Mouse (Mus musculus): ENCODE measurements at regions not wholly inside any gene's neighbourhood (a gene's known extent, or its start where the extent isn't known, plus 50 kb on each side); places are given as distances from the start of the nearest gene placed in this dataset.

- H3K9me3 ChIP-seq: no peaks in the 10 kb centered on the region
- no peak overlapping the region for H3K4me2 ChIP-seq
- H3K36me3 ChIP-seq: no peaks in the 10 kb centered on the region
- H3K4me1 ChIP-seq: no peaks in the 10 kb centered on the region
- no peak overlapping the region for H3K27ac ChIP-seq
- H3K9ac ChIP-seq: no peak overlapping the region
- WGBS: 75% methylated on average over 9 of the region's 9 CpGs
- ATAC-seq (ENCODE audit: insufficient number of reproducible peaks, low FRiP score, low TSS enrichment, low read depth): no peak
- H3K27me3 ChIP-seq: no peaks in the 10 kb centered on the region
- H3K4me3 ChIP-seq: no peak overlapping the region
These were observed 359.7 kb downstream of the Plk2 start for GRCm38 (mm10) chr13:110754548-110754947.

DNA sequence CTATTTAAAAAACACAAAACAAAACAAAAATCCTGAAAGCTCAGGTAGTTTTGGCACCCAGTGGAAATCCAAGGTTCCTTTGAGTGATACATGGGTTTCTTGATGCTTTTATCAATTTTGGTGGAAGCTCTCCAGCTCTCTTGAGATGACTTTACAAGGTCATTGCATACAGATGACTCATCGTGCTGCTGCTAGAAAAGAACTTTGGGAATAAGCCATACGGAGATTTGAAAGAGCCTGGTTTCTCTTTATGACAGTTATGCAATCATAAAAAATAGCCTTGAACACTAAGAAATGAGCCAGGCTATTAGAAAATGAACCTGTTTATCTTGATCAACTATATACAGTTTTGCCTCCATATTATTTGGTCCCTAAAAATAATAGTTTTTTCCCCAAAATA, 362.0 kb downstream of the Plk2 start:
- H3K27ac ChIP-seq: no peak overlapping the region
- no peak for ATAC-seq (ENCODE audit: insufficient number of reproducible peaks, low FRiP score, low TSS enrichment, low read depth)
- 41% methylated on average over 2 of the region's 2 CpGs for WGBS
- H3K9ac ChIP-seq: no peak overlapping the region
- H3K27me3 ChIP-seq: no peaks in the 10 kb centered on the region
- H3K4me3 ChIP-seq: no peak overlapping the region
- no peak overlapping the region for H3K4me2 ChIP-seq
- no peaks in the 10 kb centered on the region for H3K4me1 ChIP-seq
- no peaks in the 10 kb centered on the region for H3K9me3 ChIP-seq
- H3K36me3 ChIP-seq: no peaks in the 10 kb centered on the region

DNA sequence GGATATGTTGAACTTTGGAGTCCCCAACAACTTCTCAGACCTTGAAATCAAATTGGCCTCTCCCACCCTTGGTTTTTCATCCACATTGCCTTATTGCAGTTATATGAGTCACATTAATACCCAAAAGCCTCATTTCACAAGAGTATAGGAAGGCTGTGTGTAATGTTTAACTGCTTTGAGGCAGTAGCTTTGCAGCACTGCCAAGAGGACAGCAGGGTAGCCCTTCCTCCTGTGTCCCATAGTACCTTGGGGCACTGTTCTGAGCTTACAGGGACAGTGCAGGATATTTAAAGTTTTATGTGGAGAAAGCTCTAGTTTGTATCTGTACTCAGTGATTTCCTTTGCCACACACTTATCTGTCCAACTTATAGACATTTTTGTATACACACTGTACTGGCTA, 374.4 kb downstream of the Plk2 start:
- Histone ChIP-seq H3K4me3 (no peak overlapping the region), H3K27ac (no peak overlapping the region), H3K9me3 (no peaks in the 10 kb centered on the region), H3K27me3 (no peaks in the 10 kb centered on the region), H3K36me3 (no peaks in the 10 kb centered on the region), H3K4me1 (no peaks in the 10 kb centered on the region), H3K4me2 (no peak overlapping the region), H3K9ac (no peak overlapping the region)
- ATAC-seq (ENCODE audit: insufficient number of reproducible peaks, low FRiP score, low TSS enrichment, low read depth): peak; percentile 52; the same call in 1 of the 2 replicates

DNA sequence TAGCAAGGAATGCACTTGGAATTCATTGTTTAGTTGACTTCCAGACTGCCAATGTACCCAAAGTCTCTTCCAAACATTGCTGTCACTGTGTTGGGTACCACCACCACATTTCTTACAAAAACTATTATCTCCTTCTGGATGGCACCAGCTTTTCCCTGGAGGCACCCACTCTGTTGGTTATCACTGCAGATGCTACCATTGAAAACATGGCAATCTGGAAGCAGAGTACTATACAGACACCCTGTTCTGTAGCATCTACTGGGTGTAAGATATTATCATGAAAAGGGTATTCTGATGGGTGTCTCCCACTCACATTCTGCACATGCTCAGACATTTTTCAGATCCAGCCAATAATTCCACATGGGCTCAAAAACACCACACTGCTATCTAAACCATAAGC, 380.4 kb downstream of the Plk2 start:
- no peaks in the 10 kb centered on the region for H3K9me3 ChIP-seq
- no peak overlapping the region for H3K4me3 ChIP-seq
- H3K4me1 ChIP-seq: no peaks in the 10 kb centered on the region
- H3K27ac ChIP-seq: no peak overlapping the region
- ATAC-seq (ENCODE audit: insufficient number of reproducible peaks, low FRiP score, low TSS enrichment, low read depth): no peak
- H3K9ac ChIP-seq: no peak overlapping the region
- no peak overlapping the region for H3K4me2 ChIP-seq
- no peaks in the 10 kb centered on the region for H3K27me3 ChIP-seq
- no peaks in the 10 kb centered on the region for H3K36me3 ChIP-seq

DNA sequence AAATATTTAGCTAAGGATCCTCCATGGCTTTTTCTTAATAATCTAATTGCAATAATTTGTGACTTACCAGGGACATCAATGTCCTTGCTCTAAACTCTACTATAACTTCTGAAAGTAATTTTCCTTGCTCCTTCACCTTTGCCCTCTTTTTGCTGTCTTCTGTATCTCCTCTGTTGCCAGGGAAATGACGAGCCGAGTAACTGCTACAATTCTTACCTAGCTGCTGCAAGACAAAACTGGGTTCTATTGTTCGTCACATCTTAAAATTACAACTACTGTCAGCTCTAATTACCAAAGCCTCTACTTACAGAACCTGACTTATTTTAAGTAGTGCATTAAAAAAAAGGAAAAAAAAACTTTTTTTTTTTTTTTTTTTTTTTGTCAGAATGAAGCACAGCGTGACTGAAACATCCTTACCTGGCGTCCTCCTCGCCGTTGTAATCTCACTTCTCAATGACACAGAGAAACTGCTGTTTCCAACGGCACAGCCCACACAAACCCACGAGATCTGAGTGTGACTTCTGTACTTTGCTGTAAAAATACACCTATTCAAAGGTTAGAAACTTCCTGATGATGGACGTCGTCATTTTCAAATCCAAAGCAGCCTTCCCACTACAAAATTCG, 389.4 kb downstream of the Plk2 start:
- Histone ChIP-seq H3K9me3 (no peaks in the 10 kb centered on the region), H3K4me2 (no peak overlapping the region), H3K36me3 (no peaks in the 10 kb centered on the region), H3K9ac (no peak overlapping the region), H3K4me1 (no peaks in the 10 kb centered on the region), H3K27ac (no peak overlapping the region), H3K27me3 (no peaks in the 10 kb centered on the region), H3K4me3 (no peak overlapping the region)
- no peak for ATAC-seq (ENCODE audit: insufficient number of reproducible peaks, low FRiP score, low TSS enrichment, low read depth)
- 53% methylated on average over 12 of the region's 12 CpGs for WGBS

DNA sequence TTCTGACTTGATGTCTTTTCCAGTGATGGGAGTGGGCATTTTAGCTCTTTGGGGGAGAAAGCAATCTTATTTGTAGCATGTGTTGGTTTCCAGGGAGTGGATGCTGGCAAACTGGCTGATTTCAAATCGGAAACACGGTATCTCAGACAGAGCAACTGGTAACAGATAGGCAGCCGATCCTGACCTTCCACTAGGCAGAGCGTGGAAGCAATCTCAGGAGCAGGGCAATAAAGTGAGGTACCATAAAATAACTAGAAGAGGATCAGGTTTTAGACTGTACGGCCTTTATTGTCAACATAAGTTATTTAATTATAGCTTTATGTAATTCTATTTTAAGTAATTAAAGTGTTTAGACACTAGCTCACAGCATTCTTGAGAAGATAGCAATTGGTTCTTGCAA, 390.0 kb downstream of the Plk2 start:
- no peak for ATAC-seq (ENCODE audit: insufficient number of reproducible peaks, low FRiP score, low TSS enrichment, low read depth)
- H3K27ac ChIP-seq: no peak overlapping the region
- no peaks in the 10 kb centered on the region for H3K36me3 ChIP-seq
- 32% methylated on average over 5 of the region's 5 CpGs for WGBS
- H3K4me2 ChIP-seq: no peak overlapping the region
- H3K4me1 ChIP-seq: no peaks in the 10 kb centered on the region
- H3K9me3 ChIP-seq: no peaks in the 10 kb centered on the region
- H3K27me3 ChIP-seq: no peaks in the 10 kb centered on the region
- H3K4me3 ChIP-seq: no peak overlapping the region
- H3K9ac ChIP-seq: no peak overlapping the region

- no peaks in the 10 kb centered on the region for H3K4me1 ChIP-seq
- no peak overlapping the region for H3K9ac ChIP-seq
- H3K36me3 ChIP-seq: no peaks in the 10 kb centered on the region
- H3K4me3 ChIP-seq: no peak overlapping the region
- no peak overlapping the region for H3K27ac ChIP-seq
- ATAC-seq (ENCODE audit: insufficient number of reproducible peaks, low FRiP score, low TSS enrichment, low read depth): no peak
- WGBS: 59% methylated on average over 7 of the region's 7 CpGs
- H3K9me3 ChIP-seq: no peaks in the 10 kb centered on the region
- H3K27me3 ChIP-seq: no peaks in the 10 kb centered on the region
- no peak overlapping the region for H3K4me2 ChIP-seq
These were observed 403.5 kb downstream of the Plk2 start for GRCm38 (mm10) chr13:110798313-110798712.

GRCm38 (mm10) chr13:110802841-110803240, 408.0 kb downstream of the Plk2 start:
- H3K9me3 ChIP-seq: no peaks in the 10 kb centered on the region
- no peak overlapping the region for H3K4me3 ChIP-seq
- no peaks in the 10 kb centered on the region for H3K36me3 ChIP-seq
- H3K4me1 ChIP-seq: no peaks in the 10 kb centered on the region
- no peak overlapping the region for H3K9ac ChIP-seq
- H3K27me3 ChIP-seq: no peaks in the 10 kb centered on the region
- H3K27ac ChIP-seq: no peak overlapping the region
- 43% methylated on average over 6 of the region's 6 CpGs for WGBS
- no peak overlapping the region for H3K4me2 ChIP-seq
- ATAC-seq (ENCODE audit: insufficient number of reproducible peaks, low FRiP score, low TSS enrichment, low read depth): no peak

GRCm38 (mm10) chr13:110812401-110812800, 417.6 kb downstream of the Plk2 start:
- 54% methylated on average over 6 of the region's 6 CpGs for WGBS
- no peak overlapping the region for H3K4me3 ChIP-seq
- no peaks in the 10 kb centered on the region for H3K4me1 ChIP-seq
- no peaks in the 10 kb centered on the region for H3K36me3 ChIP-seq
- H3K4me2 ChIP-seq: no peak overlapping the region
- no peaks in the 10 kb centered on the region for H3K27me3 ChIP-seq
- H3K27ac ChIP-seq: no peak overlapping the region
- no peak overlapping the region for H3K9ac ChIP-seq
- H3K9me3 ChIP-seq: no peaks in the 10 kb centered on the region
- ATAC-seq (ENCODE audit: insufficient number of reproducible peaks, low FRiP score, low TSS enrichment, low read depth): no peak

DNA sequence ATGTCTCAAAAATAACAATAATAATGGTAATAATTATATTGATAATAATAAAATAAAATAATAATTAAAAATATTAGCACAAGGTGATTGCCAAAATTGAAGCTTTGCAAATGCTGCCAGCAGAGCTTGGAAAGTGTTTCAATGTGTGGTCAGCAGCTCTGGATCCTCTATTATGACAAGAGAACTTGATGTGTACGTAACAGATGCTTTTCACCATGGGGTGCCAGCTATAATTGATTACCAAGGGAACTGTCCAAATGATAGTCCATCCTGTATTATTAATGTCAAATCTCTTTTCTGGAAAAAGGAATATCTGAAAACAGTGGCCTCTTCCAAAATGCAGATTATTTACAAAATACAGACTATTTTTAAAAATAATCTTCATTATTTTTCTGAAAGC, 419.2 kb downstream of the Plk2 start:
- Histone ChIP-seq H3K36me3 (no peaks in the 10 kb centered on the region), H3K4me1 (no peaks in the 10 kb centered on the region), H3K4me3 (no peak overlapping the region), H3K9me3 (no peaks in the 10 kb centered on the region), H3K4me2 (no peak overlapping the region), H3K27ac (no peak overlapping the region), H3K9ac (no peak overlapping the region), H3K27me3 (no peaks in the 10 kb centered on the region)
- ATAC-seq (ENCODE audit: insufficient number of reproducible peaks, low FRiP score, low TSS enrichment, low read depth): no peak
- WGBS: 86% methylated on average over 1 of the region's 1 CpGs

DNA sequence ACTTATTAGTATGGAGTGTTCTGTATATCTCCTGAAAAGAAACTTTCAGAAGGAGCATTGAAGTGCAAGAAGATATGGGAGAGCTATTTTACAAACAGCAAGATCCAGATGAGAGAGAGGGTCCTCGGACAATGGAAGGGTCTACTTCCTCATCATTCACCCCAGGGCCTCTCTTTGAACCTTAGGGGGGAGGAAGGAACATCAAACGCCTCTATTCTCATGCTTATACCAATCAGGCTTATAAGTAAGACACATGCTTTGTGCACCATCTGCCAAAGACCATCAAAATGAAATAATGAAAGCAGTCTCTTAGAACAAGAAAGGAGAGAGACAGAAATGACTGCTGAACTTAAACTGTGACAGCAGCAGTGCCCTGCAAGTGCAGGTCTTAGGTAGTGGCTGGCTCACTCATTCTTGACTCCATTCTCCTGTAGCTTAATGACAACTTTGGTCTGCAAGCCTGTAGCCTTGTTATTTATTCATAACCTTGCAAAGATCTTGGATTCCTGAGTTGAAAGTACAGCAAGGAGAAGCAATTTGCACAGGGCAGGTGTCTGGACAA, 424.5 kb downstream of the Plk2 start:
- H3K4me1 ChIP-seq: no peaks in the 10 kb centered on the region

DNA sequence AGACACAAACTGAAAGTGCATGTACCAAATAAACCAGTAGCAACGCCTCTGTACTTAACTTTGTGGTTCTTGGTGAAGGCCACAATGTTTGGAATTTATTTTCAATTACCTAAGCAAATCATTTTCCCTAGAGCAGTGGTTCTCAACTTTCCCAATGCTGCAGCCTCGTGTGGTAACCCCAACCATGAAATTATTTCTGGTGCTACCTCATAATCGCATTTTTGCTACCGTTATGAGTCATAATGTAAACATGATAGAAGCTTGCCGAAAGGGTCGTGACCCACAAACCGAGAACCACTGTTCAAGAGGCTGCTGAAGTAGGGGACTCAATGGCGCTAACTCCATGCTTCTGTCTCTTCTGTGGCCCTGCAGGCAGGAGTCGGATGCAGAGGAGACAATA, 429.9 kb upstream of the Actbl2 start:
- Histone ChIP-seq H3K27ac (no peak overlapping the region), H3K27me3 (no peaks in the 10 kb centered on the region), H3K9ac (no peak overlapping the region), H3K9me3 (no peaks in the 10 kb centered on the region), H3K36me3 (no peaks in the 10 kb centered on the region), H3K4me3 (no peak overlapping the region), H3K4me1 (no peaks in the 10 kb centered on the region), H3K4me2 (no peak overlapping the region)
- 82% methylated on average over 9 of the region's 9 CpGs for WGBS
- ATAC-seq (ENCODE audit: insufficient number of reproducible peaks, low FRiP score, low TSS enrichment, low read depth): no peak

More for the DNA sequence above, 424.5 kb downstream of the Plk2 start:
- Histone ChIP-seq H3K27ac (no peak overlapping the region), H3K4me3 (no peak overlapping the region), H3K4me2 (no peak overlapping the region), H3K9me3 (no peaks in the 10 kb centered on the region), H3K27me3 (no peaks in the 10 kb centered on the region), H3K36me3 (no peaks in the 10 kb centered on the region), H3K9ac (no peak overlapping the region)
- ATAC-seq (ENCODE audit: insufficient number of reproducible peaks, low FRiP score, low TSS enrichment, low read depth): no peak
- 49% methylated on average over 2 of the region's 2 CpGs for WGBS

DNA sequence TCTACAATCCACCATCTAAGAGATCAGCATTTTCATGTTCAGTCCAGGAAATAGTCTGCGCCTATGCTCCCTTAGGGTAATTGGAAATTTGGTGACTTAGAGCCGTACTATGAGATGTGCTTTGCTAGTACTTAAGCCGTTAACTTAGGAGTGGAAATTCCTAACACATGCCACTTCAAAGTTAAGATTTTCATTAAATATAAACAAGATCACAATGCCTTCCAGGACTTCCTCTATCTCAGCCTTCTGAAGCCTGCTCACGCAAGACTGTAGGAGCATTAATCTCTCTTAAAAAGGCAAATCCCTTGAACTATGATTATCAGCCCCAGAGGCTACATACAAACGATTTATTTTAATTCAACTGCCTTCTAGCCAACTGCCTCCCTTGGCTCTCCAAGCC, 422.4 kb upstream of the Actbl2 start:
- no peak overlapping the region for H3K4me3 ChIP-seq
- no peak overlapping the region for H3K27ac ChIP-seq
- WGBS: 35% methylated on average over 5 of the region's 5 CpGs
- H3K9me3 ChIP-seq: no peaks in the 10 kb centered on the region
- H3K9ac ChIP-seq: no peak overlapping the region
- H3K4me1 ChIP-seq: no peaks in the 10 kb centered on the region
- ATAC-seq (ENCODE audit: insufficient number of reproducible peaks, low FRiP score, low TSS enrichment, low read depth): no peak
- H3K4me2 ChIP-seq: no peak overlapping the region
- H3K36me3 ChIP-seq: no peaks in the 10 kb centered on the region
- H3K27me3 ChIP-seq: no peaks in the 10 kb centered on the region

Measured in limb, embryonic 15.5 days (tissue).